Mouse (Mus musculus): ENCODE data around the gene Gstt2.

Gene Gstt2

GRCm38 (mm10) chr10:75827668-75828360 is 9.4 kb downstream of the Gstt2 start:
- no peak for DNase-seq (ENCODE audit: low spot score)

- no peak for DNase-seq (ENCODE audit: low spot score)
Observed at GRCm38 (mm10) chr10:75824530-75824929, 12.7 kb downstream of the Gstt2 start.

- no peak for DNase-seq (ENCODE audit: low spot score)
Observed at GRCm38 (mm10) chr10:75823782-75824181, 13.4 kb downstream of the Gstt2 start.

GRCm38 (mm10) chr10:75822443-75822842 is 14.8 kb downstream of the Gstt2 start, which contains the start of gene Gstt4:
Gene Gstt4 (minus strand): TSS chr10:75822543.
- no peak for DNase-seq (ENCODE audit: low spot score)

GRCm38 (mm10) chr10:75819882-75820281 is 17.3 kb downstream of the Gstt2 start:
- DNase-seq (ENCODE audit: low spot score) = no peak

- no peak for DNase-seq (ENCODE audit: low spot score)
Observed at GRCm38 (mm10) chr10:75818641-75819040, 18.6 kb downstream of the Gstt2 start.

GRCm38 (mm10) chr10:75804217-75804616 is 33.0 kb downstream of the Gstt2 start:
- DNase-seq (ENCODE audit: low spot score) = no peak

GRCm38 (mm10) chr10:75798176-75798696 is 39.0 kb downstream of the Gstt2 start, which contains the start of gene Gstt1:
Gene Gstt1 (minus strand): TSS chr10:75798584.
- peak; percentile 66 for DNase-seq (ENCODE audit: low spot score)

- no peak for DNase-seq (ENCODE audit: low spot score)
Observed at GRCm38 (mm10) chr10:75797619-75798175, 39.5 kb downstream of the Gstt2 start.

GRCm38 (mm10) chr10:75796731-75797516 is 40.3 kb downstream of the Gstt2 start:
- no peak for DNase-seq (ENCODE audit: low spot score)

- DNase-seq (ENCODE audit: low spot score) = no peak
Observed at GRCm38 (mm10) chr10:75794880-75795279, 42.3 kb downstream of the Gstt2 start.

GRCm38 (mm10) chr10:75790773-75791172 is 46.5 kb downstream of the Gstt2 start:
- no peak for DNase-seq (ENCODE audit: low spot score)

GRCm38 (mm10) chr10:75789841-75790240 is 47.4 kb downstream of the Gstt2 start:
- no peak for DNase-seq (ENCODE audit: low spot score)

GRCm38 (mm10) chr10:75789081-75789735 is 48.0 kb downstream of the Gstt2 start:
- DNase-seq (ENCODE audit: low spot score) = no peak

GRCm38 (mm10) chr10:75788277-75788676 is 48.9 kb downstream of the Gstt2 start:
- no peak for DNase-seq (ENCODE audit: low spot score)

- no peak for DNase-seq (ENCODE audit: low spot score)
Observed at GRCm38 (mm10) chr10:75785442-75785841, 51.8 kb downstream of the Gstt2 start.
